Mouse (Mus musculus) ES-E14 (cell line): ENCODE measurements at regions not wholly inside any gene's neighbourhood (a gene's known extent, or its start where the extent isn't known, plus 50 kb on each side); places are given as distances from the start of the nearest gene placed in this dataset.

Source experiments
- DNase-seq: peaks from one replicate; pipeline ENCODE4 v3.0.0-alpha.2; 2013; ENCODE audit warnings: low read depth, low spot score
- H3K27ac ChIP-seq: 2 replicates; pipeline ENCODE4 v1.5.1; 2012; ENCODE audit warnings: low read depth, mild to moderate bottlenecking, low read length, moderate library complexity, mixed read lengths; ENCODE audit not compliant: poor library complexity, insufficient read depth, severe bottlenecking
- H3K36me3 ChIP-seq: 2 replicates; pipeline ENCODE4 v1.6.1; 2012; ENCODE audit warnings: mild to moderate bottlenecking, low read length, moderate library complexity, mixed read lengths; ENCODE audit not compliant: control insufficient read depth, poor library complexity, insufficient read depth, severe bottlenecking
- H3K4me1 ChIP-seq, 2 experiments: fragments of 150-350 bp in 1 of 2; sonication (generic) in 1 of 2; 2 replicates each; pipeline ENCODE4 v1.6.1; 2012; ENCODE audit warnings: low read length in 2 of 2, mild to moderate bottlenecking in 1 of 2, mixed read lengths in 1 of 2; ENCODE audit not compliant: control insufficient read depth in 2 of 2, insufficient read depth in 2 of 2, poor library complexity in 1 of 2
- H3K4me3 ChIP-seq, 2 experiments: fragments of 150-350 bp in 1 of 2; sonication (generic) in 1 of 2; 2 replicates each; pipeline ENCODE4 v1.5.1; 2012; ENCODE audit warnings: low read length in 2 of 2, low read depth in 1 of 2, mild to moderate bottlenecking in 1 of 2, mixed read lengths in 1 of 2; ENCODE audit not compliant: insufficient read depth in 1 of 2, poor library complexity in 1 of 2, severe bottlenecking in 1 of 2
- H3K9ac ChIP-seq: 2 replicates; pipeline ENCODE4 v1.6.1; 2012; ENCODE audit warnings: low read depth, mild to moderate bottlenecking, low read length, mixed read lengths; ENCODE audit not compliant: poor library complexity, insufficient read depth, severe bottlenecking
- H3K9me3 ChIP-seq: fragments of 150-350 bp; sonication (generic); 2 replicates; pipeline ENCODE4 v1.6.1; 2012; ENCODE audit warnings: low read depth, mild to moderate bottlenecking, low read length; ENCODE audit not compliant: control insufficient read depth, insufficient read depth
- CHD2 ChIP-seq: IDR thresholded peaks from 2 replicates; pipeline ENCODE4 v1.6.1; 2014; ENCODE audit warnings: mild to moderate bottlenecking, low read depth, low read length, inconsistent platforms
- HCFC1 ChIP-seq: IDR thresholded peaks from 2 replicates; pipeline ENCODE4 v1.6.1; 2012; ENCODE audit warnings: low read length, inconsistent platforms, borderline replicate concordance; ENCODE audit not compliant: insufficient read depth
- MAFK ChIP-seq: IDR thresholded peaks from 2 replicates; pipeline ENCODE4 v1.6.1; 2014; ENCODE audit warnings: mild to moderate bottlenecking, low read depth, low read length, inconsistent platforms; ENCODE audit not compliant: insufficient read depth
- ZC3H11A ChIP-seq: IDR thresholded peaks from 2 replicates; pipeline ENCODE4 v1.6.1; 2012; ENCODE audit warnings: low read depth, mild to moderate bottlenecking, inconsistent platforms, low read length, borderline replicate concordance
- ZNF384 ChIP-seq: IDR thresholded peaks from 2 replicates; pipeline ENCODE4 v1.6.1; 2012; ENCODE audit warnings: low read depth, low read length, inconsistent platforms
- in situ Hi-C, 2 experiments: fragments of 600-800 bp; cut with MboI; formaldehyde crosslinking; loops; one replicate each; pipeline ENCODE4 v1.15.1; 2025; ENCODE audit warnings: low sequenced_read_pairs in 2 of 2, inconsistent platforms in 1 of 2; ENCODE audit not compliant: unreplicated experiment in 2 of 2

DNA sequence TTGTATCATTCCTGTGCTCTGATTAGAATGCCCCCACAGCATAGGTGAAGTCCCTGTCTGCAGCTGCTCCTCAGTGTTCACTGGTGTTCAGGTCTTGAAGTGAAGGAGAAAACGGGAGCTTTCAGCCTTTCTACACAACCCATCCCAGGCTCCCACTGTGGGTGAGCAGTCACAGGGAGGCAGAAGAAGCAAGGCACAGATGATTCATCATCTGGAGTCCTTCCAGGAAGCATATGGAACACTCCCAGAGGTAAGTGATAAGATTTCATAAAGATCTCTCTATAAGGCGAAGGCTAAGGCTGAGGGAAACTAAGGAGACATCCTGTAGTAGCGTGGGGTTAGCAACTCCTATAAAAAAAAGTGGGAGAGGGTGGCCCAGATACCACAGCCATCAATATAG, 61.9 kb upstream of the Ap1s2 start:
- in situ Hi-C loops: no loop called here
- H3K36me3 ChIP-seq: no peaks in the 10 kb centered on the region
- H3K4me3 ChIP-seq: no peak overlapping the region
- H3K9me3 ChIP-seq: no peaks in the 10 kb centered on the region
- no peak overlapping the region for H3K27ac ChIP-seq
- H3K4me1 ChIP-seq: no peaks in the 10 kb centered on the region
- no peak for TF ChIP-seq MAFK
- no peak for TF ChIP-seq ZNF384
- no peak for TF ChIP-seq HCFC1
- no peak for TF ChIP-seq ZC3H11A
- no peak for TF ChIP-seq CHD2
- DNase-seq: no peak
- no peak overlapping the region for H3K9ac ChIP-seq

DNA sequence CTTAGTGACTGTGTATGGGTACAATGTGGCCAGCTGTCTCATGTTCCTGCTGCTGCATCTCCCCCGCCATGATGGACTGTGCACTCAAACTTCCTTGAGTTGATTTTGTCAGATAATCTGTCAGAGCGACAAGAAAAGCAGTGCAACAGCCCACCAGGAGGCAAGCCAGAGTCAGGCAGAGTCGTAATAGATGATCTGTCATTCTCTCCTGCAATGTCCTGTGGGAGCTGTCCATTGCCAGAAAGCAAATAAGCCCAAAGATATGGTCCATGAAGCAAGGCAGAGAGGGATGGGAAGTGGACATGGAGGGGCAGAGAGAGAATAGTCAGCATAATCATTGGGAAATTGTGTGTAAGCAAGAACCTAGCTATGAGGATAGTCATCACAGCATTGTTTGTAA, 61.2 kb upstream of the Ap1s2 start:
- Histone ChIP-seq H3K4me1 (no peaks in the 10 kb centered on the region), H3K4me3 (no peak overlapping the region), H3K27ac (no peak overlapping the region), H3K9me3 (no peaks in the 10 kb centered on the region), H3K36me3 (no peaks in the 10 kb centered on the region), H3K9ac (no peak overlapping the region)
- DNase-seq: no peak
- in situ Hi-C loops: no loop called here
- TF ChIP-seq ZC3H11A (no peak), MAFK (no peak), ZNF384 (no peak), HCFC1 (no peak), CHD2 (no peak)

DNA sequence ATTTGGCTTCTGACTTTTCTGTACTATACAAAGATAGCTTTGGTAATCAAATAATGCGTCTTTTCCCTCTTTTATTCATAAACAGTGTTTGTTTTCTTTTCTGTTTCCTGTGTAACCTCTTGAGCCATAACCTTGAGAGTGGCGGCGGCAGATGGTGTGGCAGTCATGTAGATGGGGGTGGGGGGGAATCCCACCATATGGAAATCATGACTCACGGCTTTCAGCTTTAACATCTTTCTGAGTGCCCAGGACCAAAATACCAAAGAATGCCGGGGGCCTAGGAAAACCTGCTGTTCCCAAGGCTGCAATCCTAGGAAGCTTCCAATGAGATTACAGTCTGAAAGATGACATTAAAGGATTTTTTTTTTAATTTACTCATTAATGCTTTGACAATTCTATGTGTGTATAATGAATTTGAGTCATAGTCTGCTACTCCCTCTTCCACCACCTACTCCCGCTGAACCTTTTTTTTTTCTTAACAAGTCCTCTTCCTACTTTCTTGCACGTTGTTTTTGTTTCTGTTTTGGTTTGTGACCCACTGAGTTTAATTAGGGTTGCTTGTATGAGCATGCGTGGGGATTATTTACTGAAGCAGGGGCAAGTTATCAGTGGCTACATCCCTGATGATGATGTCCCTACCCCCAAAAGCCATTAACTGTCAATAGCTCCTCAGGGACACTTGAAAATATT, 60.2 kb upstream of the Ap1s2 start:
- DNase-seq: no peak

DNA sequence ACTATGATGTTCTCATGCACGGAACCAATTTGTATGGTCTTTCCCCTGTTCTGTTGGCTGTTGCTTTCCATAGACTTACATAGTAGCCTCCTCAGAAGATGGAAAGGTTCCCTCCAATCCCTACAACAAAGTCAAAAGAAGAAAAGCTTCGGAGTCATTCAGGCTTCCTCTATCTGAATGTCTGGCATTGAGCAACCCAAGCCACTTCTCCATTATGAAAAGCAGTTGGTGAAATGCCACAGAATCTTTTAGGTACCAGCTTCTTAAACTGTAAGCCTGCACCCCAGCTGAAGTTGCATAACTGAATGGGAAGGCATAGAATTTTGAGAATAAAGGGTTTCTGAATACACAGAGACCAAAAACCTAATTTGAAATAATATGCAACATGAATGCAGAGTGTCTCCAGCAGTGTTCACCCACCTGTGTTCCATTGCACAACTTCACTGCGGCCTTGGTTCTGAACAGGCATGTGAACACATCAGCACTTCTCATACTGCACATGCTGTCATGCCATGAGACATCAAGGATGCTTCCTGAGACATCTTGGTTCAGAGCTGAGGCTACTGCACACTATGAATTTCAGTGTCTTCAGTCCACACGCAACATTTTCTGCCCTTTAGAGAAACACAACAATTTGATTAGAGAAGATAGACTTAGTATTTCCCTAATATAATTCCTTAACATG, 57.8 kb upstream of the Ap1s2 start:
- Histone ChIP-seq H3K36me3 (no peaks in the 10 kb centered on the region), H3K9me3 (no peaks in the 10 kb centered on the region), H3K4me1 (no peaks in the 10 kb centered on the region), H3K4me3 (no peak overlapping the region), H3K9ac (no peak overlapping the region), H3K27ac (no peak overlapping the region)
- no peak for DNase-seq
- in situ Hi-C loops: no loop called here
- TF ChIP-seq HCFC1 (no peak), ZC3H11A (no peak), MAFK (no peak), CHD2 (no peak), ZNF384 (no peak)

More for the DNA sequence above, 60.2 kb upstream of the Ap1s2 start:
- Histone ChIP-seq H3K9ac (no peak overlapping the region), H3K36me3 (no peaks in the 10 kb centered on the region), H3K9me3 (no peaks in the 10 kb centered on the region), H3K27ac (no peak overlapping the region), H3K4me1 (no peaks in the 10 kb centered on the region), H3K4me3 (no peak overlapping the region)
- in situ Hi-C loops: no loop called here
- TF ChIP-seq MAFK: no peak
- TF ChIP-seq HCFC1: no peak
- TF ChIP-seq CHD2: no peak
- no peak for TF ChIP-seq ZC3H11A
- no peak for TF ChIP-seq ZNF384

DNA sequence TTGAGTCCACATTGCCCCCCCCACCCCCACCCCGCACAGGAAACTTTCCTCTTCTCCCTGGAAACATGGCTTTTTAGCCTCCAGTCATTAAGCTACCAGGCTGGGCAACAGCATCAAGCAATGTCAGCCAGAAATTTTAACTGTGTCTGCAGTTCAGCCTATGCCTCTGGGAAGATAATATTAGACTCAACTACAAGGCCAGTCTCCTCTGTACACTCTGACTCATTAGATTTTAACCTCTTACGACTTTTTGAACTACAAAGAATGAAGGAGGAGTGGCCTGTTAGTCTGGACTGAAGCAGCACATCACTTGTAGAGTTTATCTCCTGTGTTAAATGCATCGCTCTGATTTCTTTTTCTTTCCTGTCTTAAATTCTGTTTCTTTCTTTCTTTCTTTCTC, 50.3 kb upstream of the Ap1s2 start:
- H3K27ac ChIP-seq: no peak overlapping the region
- no peaks in the 10 kb centered on the region for H3K9me3 ChIP-seq
- no peak for TF ChIP-seq ZNF384
- no peak for TF ChIP-seq MAFK
- no peak for TF ChIP-seq CHD2
- no peak for TF ChIP-seq ZC3H11A
- TF ChIP-seq HCFC1: no peak
- no peaks in the 10 kb centered on the region for H3K36me3 ChIP-seq
- H3K9ac ChIP-seq: no peak overlapping the region
- no peak overlapping the region for H3K4me3 ChIP-seq
- DNase-seq: no peak
- in situ Hi-C loops: no loop called here
- no peaks in the 10 kb centered on the region for H3K4me1 ChIP-seq
